Mouse (Mus musculus) CH12F3 (cell line): Measurements from ENCODE around the gene Tmprss12.
"Not testable (repeated sequence)": the region's sequence is repeated elsewhere in the genome, so short reads cannot be mapped to it uniquely, and the experiment has no call there.

Experiments used
- in situ Hi-C: fragments of 300-500 bp; cut with MboI; formaldehyde crosslinking; loops from 2 replicates; pipeline ENCODE4 v1.14.3; 2020; ENCODE audit warnings: low sequenced_read_pairs

Gene Tmprss12

GRCm38 (mm10) chr15:100273791-100274308 is 6.8 kb upstream of the Tmprss12 start:
- in situ Hi-C loops, result not testable (repeated sequence)

DNA sequence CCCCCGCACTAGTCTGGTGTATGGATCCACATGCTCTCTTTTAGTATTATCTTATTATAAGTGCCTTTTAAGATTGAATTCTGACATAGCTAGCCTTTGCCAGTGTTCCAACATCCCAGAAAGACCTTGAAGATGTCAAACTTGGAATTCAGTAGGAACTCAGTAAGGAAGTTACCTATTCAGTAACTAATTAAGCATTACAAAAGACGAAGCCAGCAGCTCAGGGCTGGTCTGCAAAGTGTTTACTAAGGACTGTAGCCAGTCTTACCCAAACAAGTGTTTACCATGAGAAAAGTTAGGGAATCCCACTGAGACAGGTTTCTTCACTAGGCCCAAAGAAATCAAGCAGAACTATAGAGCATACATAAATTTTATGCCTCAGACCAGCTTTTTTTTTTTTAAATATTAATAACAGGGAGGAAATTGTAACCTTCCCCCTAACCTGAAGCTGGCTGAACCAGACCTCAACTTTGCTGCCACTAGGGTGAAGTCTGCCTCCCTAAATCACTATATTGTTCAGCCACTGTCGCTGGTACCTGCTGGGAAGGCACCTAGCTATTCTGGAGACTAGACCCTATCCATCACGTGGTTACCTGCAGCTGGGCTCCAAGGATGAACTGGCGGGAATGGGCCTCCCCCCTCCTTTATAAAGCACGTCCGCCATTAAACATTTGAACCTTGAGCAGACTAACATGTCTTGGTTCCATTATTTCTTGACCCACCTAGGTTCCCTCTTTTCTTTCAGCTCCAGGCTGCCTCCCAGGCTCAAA is 5.7 kb upstream of the Tmprss12 start:
- in situ Hi-C loops, result no loop called here

- in situ Hi-C loops, result no loop called here
Observed at GRCm38 (mm10) chr15:100276403-100276802, 4.2 kb upstream of the Tmprss12 start.

DNA sequence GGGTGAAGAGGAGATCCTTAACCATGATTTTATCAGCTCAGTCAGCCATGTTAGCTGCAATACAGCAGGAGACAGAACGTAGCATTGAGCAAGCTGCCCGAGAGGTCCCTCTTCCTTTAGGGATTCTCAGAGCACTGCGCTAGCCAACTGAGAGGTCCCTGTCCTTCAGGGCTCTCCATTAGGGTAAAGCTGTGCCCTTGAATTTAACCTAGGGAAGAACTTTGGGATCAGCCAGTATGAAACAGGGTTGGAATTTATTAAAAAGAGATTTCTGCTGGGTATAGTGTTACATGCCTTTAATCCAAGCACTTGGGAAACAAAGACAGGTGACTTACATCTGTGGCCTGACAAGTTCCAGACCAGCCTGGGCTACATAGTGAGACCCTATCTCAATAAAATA is 3.1 kb upstream of the Tmprss12 start:
- in situ Hi-C loops, result no loop called here

GRCm38 (mm10) chr15:100288980-100289379 is 8.3 kb downstream of the Tmprss12 start:
- in situ Hi-C loops, result no loop called here

DNA sequence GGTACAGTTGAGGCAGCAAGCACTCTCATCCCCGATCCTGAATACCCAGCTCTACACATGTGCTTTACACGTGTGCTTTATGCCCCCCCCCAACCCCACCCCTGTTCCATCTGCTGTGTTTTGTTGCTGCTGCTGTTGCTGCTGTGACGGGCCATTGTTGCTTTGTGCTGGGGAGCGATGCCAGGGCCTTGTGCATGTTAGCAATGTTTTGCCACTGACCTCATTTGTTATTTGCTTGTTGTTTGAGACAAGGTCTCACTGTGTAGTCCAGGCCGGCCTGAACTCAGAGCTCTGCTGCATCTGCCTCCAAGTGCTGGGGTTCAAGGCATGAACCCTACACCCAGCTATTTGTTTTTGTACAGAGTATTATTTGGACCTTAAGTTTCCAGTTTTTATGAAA is 10.2 kb downstream of the Tmprss12 start:
- in situ Hi-C loops, result no loop called here

DNA sequence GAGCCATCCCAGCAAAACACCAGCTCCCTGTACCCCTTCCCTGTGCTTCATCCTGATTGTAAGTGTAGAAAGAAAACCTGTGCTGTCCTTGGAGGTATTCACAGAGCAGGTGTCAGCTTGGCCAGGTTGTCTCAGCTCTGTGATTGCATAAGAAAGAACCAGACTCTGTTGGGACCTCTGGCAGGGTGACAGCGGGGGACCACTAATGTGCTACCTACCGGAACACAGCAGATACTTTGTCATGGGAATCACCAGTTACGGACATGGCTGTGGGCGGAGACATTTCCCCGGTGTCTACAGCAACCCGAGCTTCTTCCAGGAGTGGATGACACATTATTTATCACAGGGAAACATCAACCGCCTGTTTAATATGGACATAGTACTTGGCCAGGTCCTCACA is 11.7 kb downstream of the Tmprss12 start:
- in situ Hi-C loops, result no loop called here

- in situ Hi-C loops, result no loop called here
Observed at GRCm38 (mm10) chr15:100297856-100298255, 17.2 kb downstream of the Tmprss12 start.

DNA sequence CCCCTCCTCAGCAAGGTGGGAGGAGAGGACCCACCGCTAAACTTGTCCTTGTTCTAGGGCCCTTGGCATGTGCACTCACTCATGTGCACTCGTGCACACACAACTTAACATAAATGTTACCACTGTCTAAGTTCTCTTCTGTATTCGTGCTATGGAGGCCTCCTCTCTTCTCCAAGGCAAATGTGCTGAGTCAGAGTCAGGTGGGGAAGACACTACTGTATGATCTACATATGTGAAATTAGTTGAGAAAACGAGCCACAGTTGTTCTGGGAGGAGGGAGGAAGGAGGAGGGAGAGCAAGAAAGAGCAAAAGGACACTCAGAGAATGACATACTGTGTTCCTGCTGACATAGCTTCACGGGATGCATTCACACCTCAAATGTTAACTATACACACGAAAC is 19.9 kb downstream of the Tmprss12 start:
- in situ Hi-C loops, result no loop called here

DNA sequence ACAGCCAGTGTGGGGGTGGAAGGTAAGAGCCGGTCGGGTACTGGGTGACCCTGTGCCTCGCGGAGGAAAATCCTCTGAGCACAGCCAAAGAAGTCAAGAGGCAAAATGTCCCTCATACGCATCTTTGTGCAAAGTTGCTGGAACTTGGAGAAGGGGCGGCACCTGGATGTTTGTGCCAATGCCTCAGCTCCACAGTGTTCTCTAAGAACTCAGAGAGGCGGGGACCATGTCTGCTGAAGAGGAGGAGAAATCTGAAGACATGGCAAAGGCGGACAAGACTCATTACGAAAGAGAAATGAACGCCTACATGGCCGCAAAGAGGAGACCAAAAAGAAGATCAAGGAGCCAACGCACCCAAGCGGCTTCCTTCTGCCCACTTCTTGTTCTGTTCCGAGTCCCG is 20.9 kb downstream of the Tmprss12 start:
- in situ Hi-C loops, result no loop called here

- in situ Hi-C loops, result no loop called here
Observed at GRCm38 (mm10) chr15:100303428-100304018, 22.9 kb downstream of the Tmprss12 start.

DNA sequence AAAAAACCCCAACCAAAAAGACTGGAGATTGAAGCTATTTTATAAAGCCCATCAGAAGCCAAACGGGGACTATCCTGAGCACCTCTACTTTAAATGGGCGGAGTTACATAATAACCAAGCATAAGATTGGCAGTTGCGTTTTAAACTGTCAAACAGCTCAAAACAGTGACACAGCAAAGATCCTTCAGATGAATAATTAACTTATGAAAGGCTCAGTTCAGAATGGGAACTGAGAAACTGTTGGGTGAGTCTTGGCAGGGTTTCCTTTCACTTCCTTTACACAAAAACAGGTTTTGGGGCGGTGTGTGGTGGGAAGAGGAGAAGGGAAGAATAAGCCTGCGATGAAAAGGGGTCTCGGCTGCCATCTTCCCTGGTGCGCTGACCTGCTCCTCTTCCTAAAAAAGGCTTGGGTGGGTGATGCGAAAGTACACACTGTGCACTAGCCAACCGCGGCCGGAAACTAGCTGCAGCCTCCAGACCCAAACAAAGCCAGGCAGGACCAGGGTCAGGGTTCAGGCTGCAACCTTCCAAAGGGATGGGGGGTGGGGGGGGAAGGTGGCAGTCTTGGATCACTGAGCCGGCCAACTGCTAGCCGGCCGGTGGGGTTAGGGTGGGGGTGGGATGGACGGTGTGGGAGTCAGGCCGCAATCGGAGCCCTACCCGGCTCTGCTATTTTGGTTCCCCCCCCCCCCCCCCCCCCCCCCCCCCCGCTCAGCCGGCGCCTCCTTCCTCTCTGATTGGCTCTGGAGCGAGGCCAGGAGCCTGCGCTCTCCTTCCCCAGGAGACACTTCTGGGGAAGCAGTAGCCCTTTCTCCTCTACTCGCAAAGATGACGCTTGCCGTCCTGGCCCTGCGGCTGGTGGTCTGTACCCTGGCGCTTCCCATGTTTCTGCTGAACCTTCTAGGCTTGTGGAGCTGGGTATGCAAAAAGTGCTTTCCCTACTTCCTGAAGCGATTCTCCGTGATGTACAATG is 23.7 kb downstream of the Tmprss12 start, which contains the start of gene Mettl7a1:
Gene Mettl7a1 (plus strand): TSS at position 122 of the 973 bp plus-strand sequence.
- in situ Hi-C loops, result no loop called here

DNA sequence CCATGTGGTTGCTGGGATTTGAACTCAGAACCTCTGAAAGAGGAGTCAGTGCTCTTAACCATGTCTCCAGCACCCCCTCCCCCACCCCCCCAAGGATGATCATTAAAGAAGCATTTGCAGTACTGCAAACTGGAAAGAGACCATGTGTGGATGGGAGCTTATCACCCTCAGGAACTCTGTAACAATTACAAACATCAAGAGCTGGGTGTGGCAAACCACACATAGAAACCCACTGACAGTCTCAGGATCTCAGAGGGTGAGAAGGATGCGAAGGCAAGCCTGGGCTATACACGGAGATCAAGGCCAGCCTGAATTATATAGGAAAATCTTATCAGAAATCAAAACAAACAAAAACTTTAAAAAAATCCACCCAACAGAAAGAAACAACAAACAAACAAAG is 25.6 kb downstream of the Tmprss12 start:
- in situ Hi-C loops, result no loop called here

DNA sequence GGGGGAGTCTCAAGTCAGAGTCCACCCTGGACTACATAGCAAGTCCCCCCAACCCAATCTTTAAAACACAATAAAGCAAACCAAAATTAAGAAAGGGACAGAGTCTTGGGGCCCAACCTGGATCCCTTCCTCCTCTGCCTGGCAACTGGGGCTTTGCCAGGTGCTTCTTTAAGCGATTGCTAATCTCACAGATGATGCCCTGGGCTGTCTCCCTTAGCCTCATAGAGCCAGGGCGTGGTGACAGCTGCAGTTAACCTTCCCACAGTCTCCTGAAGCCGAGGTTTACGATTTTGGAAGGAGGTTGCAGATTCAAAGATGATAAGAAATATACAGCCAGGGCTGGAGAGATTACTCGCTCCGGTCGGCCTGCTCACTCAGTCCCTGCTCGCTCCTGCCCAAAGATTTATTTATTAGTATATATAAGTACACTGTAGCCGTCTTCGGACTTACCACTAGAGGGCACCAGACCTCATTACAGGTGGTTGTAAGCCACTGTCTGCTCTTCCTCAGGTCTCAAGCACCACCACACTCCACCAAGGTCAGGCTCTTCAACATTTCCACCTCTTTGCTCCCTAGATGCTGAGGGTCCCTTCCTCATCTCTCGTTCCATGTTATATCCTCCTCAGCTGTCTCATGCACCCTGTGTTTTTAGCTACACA is 26.9 kb downstream of the Tmprss12 start:
- in situ Hi-C loops, result not testable (repeated sequence)

- in situ Hi-C loops, result no loop called here
Observed at GRCm38 (mm10) chr15:100312346-100312745, 31.7 kb downstream of the Tmprss12 start.

- in situ Hi-C loops, result no loop called here
Observed at GRCm38 (mm10) chr15:100314448-100315145, 34.0 kb downstream of the Tmprss12 start.

GRCm38 (mm10) chr15:100318014-100318671 is 37.5 kb downstream of the Tmprss12 start:
- in situ Hi-C loops, result not testable (repeated sequence)

DNA sequence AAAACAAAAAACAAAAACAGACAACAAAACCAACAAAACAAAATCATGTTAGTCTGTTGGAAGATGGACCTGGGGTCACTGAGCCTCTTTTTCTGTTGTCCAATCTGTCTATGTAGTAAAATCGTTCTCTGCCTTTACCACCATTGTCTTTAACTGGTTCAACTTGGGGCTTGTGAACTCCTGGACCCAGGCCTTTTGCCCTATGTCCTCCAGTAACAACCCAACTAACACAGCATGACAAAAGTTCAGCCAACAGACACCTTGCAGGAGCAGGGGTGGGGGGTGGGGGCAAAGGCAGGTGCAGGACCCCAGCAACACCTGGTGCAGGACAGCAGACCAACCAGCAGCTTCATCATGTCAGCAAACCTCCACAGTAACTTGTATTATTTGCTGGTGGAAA is 39.2 kb downstream of the Tmprss12 start:
- in situ Hi-C loops, result no loop called here

- in situ Hi-C loops, result no loop called here
Observed at GRCm38 (mm10) chr15:100320295-100320905, 39.8 kb downstream of the Tmprss12 start.
